Mouse (Mus musculus) E14TG2a.4 (cell line): ENCODE results near the gene Pxn.
"Not testable (repeated sequence)": the region's sequence is repeated elsewhere in the genome, so short reads cannot be mapped to it uniquely, and the experiment has no call there.

Experiments
- CTCF ChIP-seq: conservative IDR thresholded peaks from 2 replicates; pipeline ENCODE4 v1.5.1; 2014; ENCODE audit warnings: low read length
- POU5F1 ChIP-seq: IDR thresholded peaks from 2 replicates; pipeline ENCODE4 v1.6.1; 2014; ENCODE audit warnings: low read length, borderline replicate concordance

DNA sequence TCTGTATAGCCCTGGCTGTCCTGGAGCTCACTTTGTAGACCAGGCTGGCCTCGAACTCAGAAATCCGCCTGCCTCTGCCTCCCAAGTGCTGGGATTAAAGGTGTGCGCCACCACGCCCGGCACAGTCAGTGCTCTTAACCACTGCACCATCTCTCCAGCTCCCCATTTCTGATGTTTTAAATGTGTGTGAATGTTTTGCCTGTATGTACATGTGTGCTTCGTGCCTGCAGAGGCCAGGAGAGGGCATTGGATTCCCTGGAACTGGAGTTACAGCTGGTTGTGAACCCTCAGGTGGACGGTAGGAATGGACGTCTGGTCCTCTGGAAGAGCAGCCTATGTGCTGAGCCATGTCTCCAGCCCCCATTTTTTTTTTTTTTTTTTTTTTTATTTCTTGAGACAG, 11.7 kb downstream of the Pxn start:
- TF ChIP-seq CTCF, POU5F1: not testable (repeated sequence)
